Mouse (Mus musculus) liver, adult 2 months (tissue): ENCODE data around the gene Ccdc90b. TPM values are rescaled to one million over a fixed set of nuclear protein-coding genes. Genes with fewer than 3 reads are reported as not detected.

Experiments
- DNase-seq: peaks from one replicate; pipeline ENCODE4 v3.0.0-alpha.2; 2011; ENCODE audit warnings: low read depth, low spot score; ENCODE audit errors: extremely low read depth
- H3K27ac ChIP-seq: fragments of 200-500 bp; replicated peaks from 2 replicates; pipeline ENCODE4 v1.5.1; 2012; ENCODE audit warnings: low read depth, mild to moderate bottlenecking, control low read depth, inconsistent platforms, low read length; ENCODE audit not compliant: insufficient read depth
- H3K27me3 ChIP-seq: fragments of 200-500 bp; 2 replicates; pipeline ENCODE4 v1.6.1; 2012; ENCODE audit warnings: mild to moderate bottlenecking, moderate library complexity, low read length, inconsistent platforms; ENCODE audit not compliant: control insufficient read depth, insufficient read depth
- H3K36me3 ChIP-seq: fragments of 200-500 bp; 2 replicates; pipeline ENCODE4 v1.6.1; 2012; ENCODE audit warnings: low read length, inconsistent platforms; ENCODE audit not compliant: control insufficient read depth, insufficient read depth
- H3K4me1 ChIP-seq: fragments of 200-500 bp; 2 replicates; pipeline ENCODE4 v1.6.1; 2011; ENCODE audit warnings: low read length; ENCODE audit not compliant: control insufficient read depth, insufficient read depth
- H3K4me3 ChIP-seq: fragments of 200-500 bp; 2 replicates; pipeline ENCODE4 v1.5.1; 2011; ENCODE audit warnings: low read depth, mild to moderate bottlenecking, control low read depth, low read length, moderate library complexity; ENCODE audit not compliant: insufficient read depth
- H3K79me2 ChIP-seq: fragments of 200-500 bp; 2 replicates; pipeline ENCODE4 v1.6.1; 2012; ENCODE audit warnings: inconsistent platforms, mild to moderate bottlenecking, low read length, moderate library complexity; ENCODE audit not compliant: control insufficient read depth, insufficient read depth
- H3K9ac ChIP-seq: fragments of 200-500 bp; 2 replicates; pipeline ENCODE4 v1.6.1; 2012; ENCODE audit warnings: low read depth, mild to moderate bottlenecking, control low read depth, inconsistent platforms, low read length
- CTCF ChIP-seq: fragments of 200-500 bp; IDR thresholded peaks from 2 replicates; pipeline ENCODE4 v1.5.1; 2011; ENCODE audit warnings: low read depth, low read length, control low read depth
- POLR2A ChIP-seq: fragments of 200-500 bp; IDR thresholded peaks from 2 replicates; pipeline ENCODE4 v1.6.1; 2011; ENCODE audit warnings: low read length, control low read depth; ENCODE audit not compliant: insufficient read depth; ENCODE audit errors: extremely low read depth
- WGBS: fragments of 180-500 bp; shearing (Covaris S2); methylation state at CpG from one replicate; pipeline ENCODE4 v1.1.7; 2018; 5-methylcytosine and 5-hydroxymethylcytosine counted together
- polyA plus RNA-seq: library from polyadenylated mRNA; depleted of rRNA; stranded (reverse); fragments of >200 nt; gene quantifications from 2 replicates; pipeline ENCODE4 v1.2.3, GENCODE M21; 2012
- total RNA-seq: library from RNA; depleted of rRNA; stranded (reverse); fragments of >200 nt; gene quantifications from 2 replicates; pipeline ENCODE4 v1.2.3, GENCODE M21; 2014

Ccdc90b gene
- total and polyA plus RNA-seq, 2 experiments = 2.3 to 18.3 TPM

GRCm38 (mm10) chr7:92546763-92547162, 14.2 kb upstream of the Ccdc90b start:
- Histone ChIP-seq H3K4me3 (no peak overlapping the region), H3K79me2 (no peaks in the 10 kb centered on the region), H3K4me1 (no peaks in the 10 kb centered on the region), H3K9ac (no peak overlapping the region), H3K27me3 (no peaks in the 10 kb centered on the region), H3K27ac (no peak overlapping the region), H3K36me3 (no peaks in the 10 kb centered on the region)
- DNase-seq = no peak
- WGBS = 48% methylated on average over 2 of the region's 2 CpGs
- TF ChIP-seq CTCF (no peak), POLR2A (no peak)

GRCm38 (mm10) chr7:92550248-92550989, 10.5 kb upstream of the Ccdc90b start:
- no peak overlapping the region for H3K27ac ChIP-seq
- no peak for DNase-seq
- no peaks in the 10 kb centered on the region for H3K4me1 ChIP-seq
- no peaks in the 10 kb centered on the region for H3K79me2 ChIP-seq
- no peak for TF ChIP-seq POLR2A
- no peak for TF ChIP-seq CTCF
- H3K36me3 ChIP-seq = no peaks in the 10 kb centered on the region
- WGBS = 87% methylated on average over 6 of the region's 6 CpGs
- H3K27me3 ChIP-seq = no peaks in the 10 kb centered on the region
- H3K4me3 ChIP-seq = no peak overlapping the region
- H3K9ac ChIP-seq = no peak overlapping the region

GRCm38 (mm10) chr7:92550990-92551392, 10.0 kb upstream of the Ccdc90b start:
- H3K36me3 ChIP-seq = no peaks in the 10 kb centered on the region
- H3K27me3 ChIP-seq = no peaks in the 10 kb centered on the region
- peak; percentile 29 for DNase-seq
- no peak overlapping the region for H3K4me3 ChIP-seq
- WGBS = 51% methylated on average over 4 of the region's 4 CpGs
- no peak overlapping the region for H3K9ac ChIP-seq
- H3K79me2 ChIP-seq = no peaks in the 10 kb centered on the region
- no peaks in the 10 kb centered on the region for H3K4me1 ChIP-seq
- no peak for TF ChIP-seq CTCF
- TF ChIP-seq POLR2A = no peak
- no peak overlapping the region for H3K27ac ChIP-seq

- Histone ChIP-seq H3K27me3 (no peaks in the 10 kb centered on the region), H3K9ac (no peak overlapping the region), H3K4me3 (no peak overlapping the region), H3K79me2 (no peaks in the 10 kb centered on the region), H3K4me1 (peaks cover 2% of the 10 kb centered on the region; the same call in 1 of the 2 replicates), H3K27ac (no peak overlapping the region), H3K36me3 (no peaks in the 10 kb centered on the region)
- WGBS = 95% methylated on average over 2 of the region's 2 CpGs
- TF ChIP-seq POLR2A = no peak
- no peak for DNase-seq
These were observed 2.2 kb upstream of the Ccdc90b start for GRCm38 (mm10) chr7:92558744-92559143.

- peaks cover 7% of the 10 kb centered on the region for H3K4me1 ChIP-seq
- no peak for DNase-seq
- no peak overlapping the region for H3K27ac ChIP-seq
- TF ChIP-seq CTCF (no peak), POLR2A (no peak)
- H3K9ac ChIP-seq = no peak overlapping the region
- no peaks in the 10 kb centered on the region for H3K79me2 ChIP-seq
- WGBS = 91% methylated on average over 1 of the region's 1 CpGs
- peaks cover 8% of the 10 kb centered on the region for H3K36me3 ChIP-seq
- H3K27me3 ChIP-seq = no peaks in the 10 kb centered on the region
- no peak overlapping the region for H3K4me3 ChIP-seq
These were observed 5.8 kb downstream of the Ccdc90b start for GRCm38 (mm10) chr7:92566775-92567174.

- Histone ChIP-seq H3K36me3 (peaks cover 14% of the 10 kb centered on the region), H3K79me2 (no peaks in the 10 kb centered on the region), H3K4me1 (no peaks in the 10 kb centered on the region), H3K4me3 (no peak overlapping the region), H3K27ac (no peak overlapping the region), H3K27me3 (no peaks in the 10 kb centered on the region), H3K9ac (no peak overlapping the region)
- no peak for DNase-seq
- WGBS = 95% methylated on average over 5 of the region's 5 CpGs
- TF ChIP-seq POLR2A (no peak), CTCF (no peak)
These were observed 19.7 kb downstream of the Ccdc90b start for GRCm38 (mm10) chr7:92580491-92581207.
